Mouse (Mus musculus): ENCODE results near the gene Abl2.
A peak's percentile ranks its signal among the peaks of the same experiment; 100 is the strongest.

The Abl2 gene

DNA sequence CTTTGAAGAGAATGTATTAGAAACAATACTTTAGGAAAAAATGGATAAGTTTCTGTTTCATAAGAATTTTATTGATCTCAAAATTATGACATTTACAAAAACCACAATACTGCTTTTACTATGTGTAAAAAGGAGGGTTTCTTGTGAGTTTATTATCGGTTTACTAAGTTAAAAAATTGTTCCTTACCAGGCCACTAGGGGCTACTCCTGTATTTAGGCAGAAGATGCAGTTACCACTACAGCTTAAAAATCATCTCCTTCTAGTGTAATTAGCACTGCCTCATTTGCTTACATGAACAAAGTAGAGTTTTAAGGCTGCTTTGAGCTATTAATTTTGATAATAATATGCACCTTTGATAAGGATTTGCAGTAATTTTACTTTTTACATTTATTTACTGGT, 25.6 kb downstream of the Abl2 start:
- DNase-seq (ENCODE audit: low read depth, low spot score) = no peak

DNA sequence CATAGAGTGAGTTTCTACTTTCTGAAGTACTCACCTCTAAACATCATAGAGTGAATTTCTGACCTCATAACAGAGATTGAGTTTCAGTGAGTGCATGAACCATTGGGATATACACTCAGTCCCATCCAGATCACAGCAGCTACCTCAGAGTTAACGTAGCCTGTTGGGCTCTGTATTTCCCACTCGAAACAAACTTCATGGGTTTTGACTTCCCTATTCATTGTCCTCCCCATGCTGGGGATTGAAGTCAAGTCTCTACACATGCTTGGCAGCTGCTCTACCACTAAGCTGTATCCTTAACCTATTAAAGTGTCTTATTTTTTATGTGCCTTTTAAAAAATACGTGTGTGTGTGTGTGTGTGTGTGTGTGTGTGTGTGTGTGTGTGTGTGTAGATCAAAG, 26.9 kb downstream of the Abl2 start:
- no peak for DNase-seq (ENCODE audit: low read depth, low spot score)

DNA sequence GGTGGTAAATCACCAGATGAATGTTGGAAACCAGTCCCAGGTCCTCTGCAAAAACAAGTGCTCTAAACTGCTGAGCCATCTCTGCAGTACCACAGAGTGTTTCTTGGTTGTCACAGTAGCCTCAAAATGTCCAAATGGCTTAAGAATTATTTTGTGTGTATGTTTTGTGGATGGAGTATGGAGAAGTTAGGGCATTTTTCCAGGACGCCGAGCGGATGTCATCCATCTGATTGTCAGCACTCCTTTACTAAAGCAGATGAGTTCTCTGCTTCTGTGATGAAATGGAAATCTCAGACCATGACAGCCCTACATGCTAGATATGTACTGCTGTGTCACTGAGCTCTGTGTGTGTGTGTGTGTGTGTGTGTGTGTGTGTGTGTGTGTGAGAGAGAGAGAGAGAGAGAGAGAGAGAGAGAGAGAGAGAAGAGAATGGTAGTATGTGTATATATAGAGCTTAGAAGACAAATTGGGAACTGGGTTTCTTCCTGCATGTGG, 31.3 kb downstream of the Abl2 start:
- DNase-seq (ENCODE audit: low read depth, low spot score) = no peak

DNA sequence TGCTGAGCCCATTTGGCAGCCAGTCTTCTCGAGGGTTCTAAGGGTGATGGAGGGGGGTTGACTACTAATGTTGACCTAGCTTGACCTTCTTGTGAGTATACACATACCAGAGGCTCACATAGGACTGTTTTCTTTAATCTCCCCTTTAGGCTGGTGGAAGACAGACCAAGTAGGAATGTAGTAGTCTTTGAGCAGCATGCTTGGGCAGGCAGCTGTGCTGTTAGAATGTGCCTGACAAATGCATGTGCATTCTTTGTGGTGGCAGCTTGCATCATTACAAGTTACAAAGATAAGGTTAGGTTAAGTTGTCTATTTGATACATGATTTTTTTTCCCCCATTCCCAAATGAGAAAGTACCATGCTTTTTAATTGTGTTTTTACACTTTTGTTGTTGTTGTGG, 31.8 kb downstream of the Abl2 start:
- no peak for DNase-seq (ENCODE audit: low read depth, low spot score)

DNA sequence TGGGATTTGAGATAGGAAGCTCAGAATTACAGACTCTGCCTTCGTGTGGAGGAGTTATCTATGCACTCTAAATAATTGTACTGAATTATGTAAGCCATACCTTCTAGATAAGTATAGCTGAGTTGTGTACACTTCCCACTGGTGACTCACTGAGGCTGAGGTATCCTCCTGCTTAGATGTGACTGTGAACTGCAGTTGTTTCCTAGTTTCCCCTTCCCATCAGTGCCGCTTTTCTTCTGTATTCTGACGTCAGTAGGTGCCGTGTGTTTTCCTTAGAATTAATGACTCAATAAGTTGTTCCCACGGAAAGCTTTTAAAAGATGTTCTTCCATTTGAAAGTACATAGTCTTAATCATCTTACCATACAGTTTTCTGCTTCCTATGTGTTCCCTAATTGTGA, 34.7 kb downstream of the Abl2 start:
- peak; percentile 58 for DNase-seq (ENCODE audit: low read depth, low spot score)

DNA sequence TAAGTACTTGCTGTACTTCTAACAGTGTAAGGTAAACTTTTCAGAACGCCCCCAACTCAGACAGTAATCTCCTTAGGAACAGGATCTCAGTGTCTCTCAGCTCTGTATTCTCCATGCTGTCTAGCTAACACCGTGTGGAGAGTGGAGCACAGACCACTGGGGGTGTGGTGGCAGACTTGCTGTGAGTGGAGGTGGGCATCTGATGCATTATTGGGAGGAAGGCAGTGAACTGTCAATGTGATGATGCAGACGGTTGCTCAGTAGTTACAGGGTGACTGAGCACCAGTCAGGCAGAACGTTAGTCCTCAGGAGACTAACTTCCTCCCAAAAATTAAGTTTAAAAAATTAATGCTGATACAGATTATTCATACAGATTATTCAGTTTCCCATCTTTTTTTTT, 38.5 kb downstream of the Abl2 start:
- DNase-seq (ENCODE audit: low read depth, low spot score) = no peak

DNA sequence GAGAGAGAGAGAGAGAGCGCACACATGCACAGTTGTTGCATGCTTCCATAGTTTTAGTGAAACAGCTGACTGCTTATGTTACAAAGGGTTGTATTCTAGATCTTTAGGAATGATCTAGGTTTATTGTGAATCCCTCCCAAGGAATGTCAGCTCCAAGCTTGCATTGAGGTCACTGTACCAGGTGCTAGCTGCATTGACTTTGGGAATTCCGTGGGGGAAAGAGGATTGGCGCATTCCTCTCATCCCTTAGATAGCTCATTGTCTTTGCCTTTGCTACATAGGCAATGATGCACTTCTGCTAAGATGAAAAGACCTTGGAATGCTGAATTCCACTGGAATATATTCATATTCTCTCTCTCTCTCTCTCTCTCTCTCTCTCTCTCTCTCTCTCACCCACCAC, 44.0 kb downstream of the Abl2 start:
- no peak for DNase-seq (ENCODE audit: low read depth, low spot score)

DNA sequence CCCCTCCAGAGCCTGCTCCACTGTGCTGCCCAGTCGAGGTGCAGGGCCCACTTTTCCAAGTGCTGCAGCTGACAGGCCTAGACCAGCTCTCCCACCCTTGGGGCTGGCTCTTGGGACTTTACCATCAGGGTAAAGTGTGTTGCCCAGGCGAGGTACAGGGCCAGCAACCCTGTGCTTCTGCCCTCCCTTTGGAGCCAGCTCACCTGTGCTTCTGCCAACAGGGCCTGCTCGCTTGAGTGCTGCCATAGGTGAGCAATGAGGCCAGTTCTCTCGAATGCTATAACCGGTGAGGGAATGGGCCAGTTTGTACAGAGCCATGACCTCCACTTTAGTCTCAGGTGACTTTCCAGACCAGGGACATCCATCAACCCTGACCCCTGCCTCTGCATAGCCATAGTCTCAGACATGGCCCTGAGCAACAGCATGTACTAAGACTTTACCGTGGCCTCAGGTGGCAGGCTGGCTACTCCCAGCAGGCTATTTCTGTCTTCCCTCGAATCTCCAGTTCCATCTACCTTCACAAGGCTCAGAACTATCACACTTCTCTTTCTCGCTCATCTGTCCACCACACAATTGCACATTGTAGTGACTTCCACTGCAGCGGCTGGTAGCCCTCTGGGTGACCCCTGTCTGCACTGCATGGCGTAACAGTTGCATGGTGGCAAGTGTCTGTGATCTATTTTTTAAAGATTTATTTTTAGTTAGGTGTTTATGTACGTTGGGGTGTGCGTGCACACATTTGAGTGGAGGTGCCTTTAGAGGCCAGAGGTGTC, 46.7 kb downstream of the Abl2 start:
- DNase-seq (ENCODE audit: low read depth, low spot score) = no peak

DNA sequence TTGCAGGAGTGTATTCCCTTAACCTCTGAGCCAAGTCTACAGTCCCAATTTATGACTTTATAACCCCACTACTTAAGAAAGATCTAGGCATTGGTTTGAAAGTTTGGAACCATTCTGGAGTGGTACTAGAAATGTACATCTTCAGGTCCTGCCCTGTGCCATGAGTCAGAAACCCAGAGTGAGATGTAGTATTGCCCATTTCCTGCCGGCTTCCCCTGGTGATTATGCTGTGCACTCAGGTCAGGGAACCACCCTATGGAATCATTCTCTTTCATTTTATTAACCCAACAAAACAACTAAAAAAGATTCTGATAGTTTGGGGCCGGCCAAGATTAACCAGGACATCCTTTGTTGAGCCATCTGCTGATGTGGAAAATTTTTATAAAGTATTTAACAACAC, 47.4 kb downstream of the Abl2 start:
- DNase-seq (ENCODE audit: low read depth, low spot score) = no peak

DNA sequence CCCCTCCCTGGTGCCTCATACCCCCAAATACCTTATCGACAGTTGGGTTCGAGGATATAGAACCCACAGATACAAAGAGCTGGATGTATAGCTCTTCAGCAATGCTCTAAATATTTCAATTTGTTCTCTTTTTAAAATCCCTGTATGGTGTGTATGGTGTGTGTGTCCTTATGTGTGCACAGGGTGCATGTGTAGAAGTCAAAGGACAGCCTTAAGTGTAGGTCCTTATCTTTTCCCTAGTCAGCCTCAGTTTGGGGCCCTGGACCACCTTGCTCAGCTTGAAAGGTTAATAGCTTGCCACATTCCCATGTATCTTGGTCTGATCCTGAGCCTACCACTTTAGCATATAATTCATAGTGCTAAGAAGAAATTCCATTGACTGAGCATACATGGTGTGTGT, 49.9 kb downstream of the Abl2 start:
- no peak for DNase-seq (ENCODE audit: low read depth, low spot score)

DNA sequence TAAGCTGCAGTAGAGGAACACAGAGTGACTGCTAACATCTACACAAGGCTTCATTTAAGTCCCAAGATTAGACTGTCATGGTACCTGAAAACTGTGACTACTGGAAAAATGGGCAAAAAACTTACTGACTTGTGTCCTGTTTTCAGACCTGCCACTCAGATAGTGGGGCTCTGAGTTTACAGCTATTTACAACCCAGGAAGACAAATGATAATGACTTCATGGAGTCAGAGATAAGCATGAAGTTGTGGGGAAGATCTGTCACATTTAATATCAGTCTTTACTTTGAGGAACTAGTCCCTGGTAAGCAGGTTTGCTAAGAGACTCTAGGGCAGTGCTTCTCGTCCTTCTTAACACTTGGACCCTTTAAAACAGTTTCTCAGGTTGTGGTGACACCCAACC, 51.7 kb downstream of the Abl2 start:
- DNase-seq (ENCODE audit: low read depth, low spot score) = no peak

DNA sequence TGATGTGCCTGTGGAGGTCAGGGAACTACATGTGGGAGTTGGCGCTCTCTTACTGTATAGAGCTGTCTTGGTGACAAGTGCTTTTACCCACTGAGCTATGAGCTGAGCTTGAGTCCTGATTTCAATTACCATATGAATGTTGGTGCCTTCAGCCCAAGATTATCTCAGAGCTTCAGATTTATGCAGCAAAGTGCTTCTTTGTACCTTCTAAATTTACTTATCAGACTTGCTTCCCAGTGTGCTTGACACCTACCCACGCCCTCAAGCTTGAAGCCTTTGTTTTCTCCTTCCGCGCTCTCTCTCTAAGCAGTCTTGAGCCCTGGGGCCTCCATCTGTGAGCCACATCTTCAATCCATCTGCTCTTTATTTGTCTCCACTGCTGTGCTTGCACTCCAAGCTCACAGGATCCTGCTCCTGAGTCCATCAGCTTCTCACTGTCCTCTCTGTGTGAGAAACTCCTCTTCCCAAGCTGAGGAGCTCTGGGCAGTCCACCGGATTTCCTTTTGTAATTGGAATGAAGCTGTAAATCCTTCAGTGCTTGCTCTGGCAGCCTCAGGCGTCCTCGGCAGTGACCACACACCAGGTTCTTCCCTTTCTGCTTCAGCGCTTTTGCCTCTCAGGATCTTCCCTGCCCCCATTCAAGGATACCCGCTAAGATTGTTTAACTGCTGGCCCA, 55.4 kb downstream of the Abl2 start:
- DNase-seq (ENCODE audit: low read depth, low spot score) = peak; percentile 93

DNA sequence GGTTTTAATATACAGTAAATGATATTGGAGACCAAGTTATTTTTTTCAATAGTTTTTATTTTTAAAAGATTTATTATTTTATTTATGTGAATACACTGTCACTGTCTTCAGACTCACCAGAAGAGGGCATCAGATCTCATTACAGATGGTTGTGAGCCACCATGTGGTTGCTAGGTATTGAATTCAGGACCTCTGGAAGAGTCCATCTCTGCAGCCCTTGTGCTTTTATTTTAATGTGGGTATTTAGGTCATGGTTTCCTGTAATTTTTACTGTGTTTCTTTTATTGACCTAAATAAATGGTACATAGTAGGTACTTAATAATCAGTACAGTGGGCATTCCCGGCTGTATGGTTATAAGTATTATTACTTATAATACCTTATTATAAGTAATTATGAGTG, 56.1 kb downstream of the Abl2 start:
- no peak for DNase-seq (ENCODE audit: low read depth, low spot score)

DNA sequence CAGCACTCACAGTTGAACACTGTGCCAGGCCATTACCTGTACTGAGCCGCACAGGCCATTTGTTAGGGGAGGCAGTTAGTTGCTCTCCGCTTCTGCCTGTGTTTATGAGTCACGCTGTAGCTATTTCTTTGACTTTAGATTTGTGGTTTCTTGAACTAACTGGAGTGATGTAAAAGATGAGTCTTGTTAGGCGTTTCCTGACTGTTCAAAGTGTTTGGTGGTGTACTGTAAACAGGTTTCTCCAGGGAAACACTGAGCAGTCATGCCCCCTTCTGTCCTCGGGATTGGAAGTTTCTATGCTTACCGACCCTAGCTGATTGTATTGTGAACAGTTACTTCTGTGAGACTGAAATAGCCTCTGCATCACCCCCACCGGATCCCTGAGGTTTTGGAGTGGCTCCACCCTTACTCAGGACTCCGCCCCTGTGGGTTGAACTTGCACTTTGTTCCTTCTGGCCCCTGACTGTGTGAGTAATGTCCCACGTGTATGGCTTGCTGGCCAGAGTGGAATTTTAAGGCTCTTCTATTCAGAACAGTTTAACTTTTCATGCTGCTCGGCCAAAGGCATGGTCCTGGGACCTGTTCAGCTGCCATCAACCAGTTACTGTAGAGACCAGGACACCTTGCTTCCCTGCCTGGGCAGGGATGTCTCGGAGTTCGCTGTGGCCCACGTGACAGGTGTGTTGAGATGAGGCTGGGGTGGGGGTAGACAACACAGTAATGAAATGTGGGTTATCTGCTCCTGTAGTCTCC, 57.0 kb downstream of the Abl2 start:
- no peak for DNase-seq (ENCODE audit: low read depth, low spot score)

DNA sequence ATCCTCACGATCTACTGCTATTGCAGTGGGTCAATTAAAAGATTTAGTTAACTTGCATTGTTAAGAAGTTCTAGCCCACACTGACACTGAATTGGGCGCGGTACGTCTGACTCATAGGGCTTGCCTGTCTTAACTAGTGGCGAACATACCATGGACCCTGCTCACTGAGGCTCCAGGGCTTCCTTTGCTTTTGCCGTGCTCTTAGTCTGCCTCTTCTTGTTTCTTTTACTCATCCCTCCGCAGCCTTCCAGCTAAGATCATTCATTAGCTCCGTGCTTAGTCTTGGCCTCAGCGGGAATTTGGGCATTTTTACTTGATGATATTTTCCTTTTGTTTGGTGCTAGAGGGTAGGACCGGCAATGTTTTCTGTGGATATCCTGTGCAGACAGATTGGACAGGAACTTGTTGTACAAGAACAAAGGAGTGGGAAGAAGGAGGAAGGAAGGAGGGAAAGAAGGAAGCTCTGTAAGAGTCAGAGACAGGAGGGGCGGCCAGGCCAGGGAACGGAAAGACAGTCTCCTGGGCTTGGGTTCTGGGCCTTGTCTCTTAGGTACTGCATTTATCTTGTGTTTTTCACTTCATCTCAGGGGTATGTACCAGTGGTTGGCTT, 58.5 kb downstream of the Abl2 start:
- no peak for DNase-seq (ENCODE audit: low read depth, low spot score)

DNA sequence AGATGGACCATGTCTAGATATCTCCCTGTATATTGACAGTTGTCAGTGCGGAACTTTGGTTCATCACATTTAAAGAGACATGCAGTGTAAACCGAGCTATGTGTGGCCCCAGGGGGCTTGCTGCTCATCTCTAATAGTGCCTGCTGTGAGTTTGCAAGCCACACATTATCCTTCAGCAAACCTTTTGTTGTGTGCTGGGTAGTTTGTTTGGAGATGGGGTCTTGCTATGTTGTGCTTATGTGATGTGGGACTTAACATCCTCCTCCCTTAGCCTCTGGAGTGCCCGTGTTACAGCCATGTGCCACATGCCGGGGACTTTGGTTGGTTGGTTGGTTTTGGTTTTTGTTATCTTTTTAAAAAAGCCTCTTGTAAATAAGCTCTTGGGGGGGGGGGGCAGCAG, 59.2 kb downstream of the Abl2 start:
- DNase-seq (ENCODE audit: low read depth, low spot score) = no peak

DNA sequence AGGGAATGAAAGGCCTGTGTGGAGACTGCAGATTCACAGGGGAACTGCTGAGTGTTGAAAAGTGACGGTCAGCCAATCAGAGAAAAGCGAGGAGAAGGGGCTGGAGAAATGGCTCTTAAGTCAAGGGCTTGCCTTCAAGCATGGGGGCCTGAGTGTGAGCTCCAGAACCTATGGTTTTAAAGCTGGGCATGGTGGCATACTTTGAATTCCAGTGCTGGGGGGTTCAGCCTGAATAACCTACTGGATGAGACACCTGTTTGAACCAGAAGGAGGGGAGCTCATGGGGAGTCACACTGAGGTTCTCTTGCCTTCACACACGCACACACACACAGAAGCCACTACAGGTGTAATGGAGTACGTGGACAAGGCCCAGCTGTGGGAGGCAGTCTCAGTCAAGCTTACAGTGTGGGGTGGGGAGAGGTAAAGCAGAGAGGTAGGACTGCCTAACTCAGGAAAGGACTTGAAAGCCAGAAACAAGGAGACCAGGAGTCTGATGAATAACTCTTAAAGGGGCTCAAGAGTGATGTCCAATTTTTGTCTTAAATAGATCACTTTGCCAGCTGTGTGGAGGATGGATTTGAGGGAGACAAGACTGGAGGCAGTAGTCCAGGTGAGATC, 61.8 kb downstream of the Abl2 start:
- DNase-seq (ENCODE audit: low read depth, low spot score) = no peak

DNA sequence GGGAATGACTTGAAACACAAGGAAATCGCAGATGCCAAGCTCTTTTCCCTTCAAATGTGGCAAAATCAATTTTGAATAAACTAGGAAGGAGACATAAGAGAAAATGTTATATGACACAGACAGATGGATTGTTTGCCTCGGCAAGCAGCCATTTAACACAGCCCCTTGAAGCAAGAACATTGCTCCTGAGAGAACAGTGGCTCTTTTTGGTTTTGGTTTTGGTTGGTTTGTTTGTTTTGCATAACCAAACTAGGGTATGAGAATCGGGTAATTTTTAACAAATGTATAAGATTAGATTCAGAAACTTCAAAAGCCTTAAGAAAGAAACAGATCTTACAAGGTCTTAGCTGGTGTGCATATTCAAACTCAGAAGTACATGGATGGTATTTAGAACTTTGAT, 62.4 kb downstream of the Abl2 start:
- DNase-seq (ENCODE audit: low read depth, low spot score) = no peak

DNA sequence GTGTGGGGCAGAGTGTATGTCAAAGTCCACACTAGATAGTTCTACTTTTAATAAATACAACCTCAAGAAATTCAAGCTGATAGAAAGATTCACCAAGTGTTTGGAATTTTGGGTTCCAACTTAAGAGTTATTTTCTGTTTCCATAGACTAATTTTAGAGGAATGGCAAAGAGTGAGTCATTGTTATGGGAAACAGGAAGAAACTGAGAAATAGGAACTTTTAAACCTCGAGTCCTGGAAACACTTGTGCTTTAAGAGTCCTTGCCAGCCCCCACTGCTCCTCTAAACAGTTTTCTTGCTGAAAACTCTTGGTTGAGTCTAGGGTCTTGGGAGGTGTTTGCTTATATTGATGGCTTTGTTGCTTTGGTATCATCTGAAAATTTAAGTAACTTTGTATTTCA, 65.6 kb downstream of the Abl2 start:
- no peak for DNase-seq (ENCODE audit: low read depth, low spot score)

DNA sequence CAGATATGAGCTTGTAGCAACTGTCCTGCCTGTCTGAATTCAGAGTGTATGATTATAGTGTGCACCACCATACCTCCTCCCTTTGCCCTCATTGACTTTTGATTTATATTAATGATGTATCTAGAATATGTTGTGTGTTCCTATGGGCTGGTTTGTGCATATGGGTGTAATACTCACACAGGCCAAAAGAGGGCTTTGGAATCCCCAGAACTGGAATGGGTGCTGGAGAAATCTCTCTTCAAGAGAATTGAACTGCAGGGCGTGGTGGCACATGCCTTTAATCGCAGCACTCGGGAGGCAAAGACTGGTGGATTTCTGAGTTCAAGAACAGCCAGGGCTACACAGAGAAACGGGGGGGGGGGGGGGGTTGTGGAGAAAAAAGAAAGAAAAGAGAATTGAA, 68.1 kb downstream of the Abl2 start:
- DNase-seq (ENCODE audit: low read depth, low spot score) = no peak

DNA sequence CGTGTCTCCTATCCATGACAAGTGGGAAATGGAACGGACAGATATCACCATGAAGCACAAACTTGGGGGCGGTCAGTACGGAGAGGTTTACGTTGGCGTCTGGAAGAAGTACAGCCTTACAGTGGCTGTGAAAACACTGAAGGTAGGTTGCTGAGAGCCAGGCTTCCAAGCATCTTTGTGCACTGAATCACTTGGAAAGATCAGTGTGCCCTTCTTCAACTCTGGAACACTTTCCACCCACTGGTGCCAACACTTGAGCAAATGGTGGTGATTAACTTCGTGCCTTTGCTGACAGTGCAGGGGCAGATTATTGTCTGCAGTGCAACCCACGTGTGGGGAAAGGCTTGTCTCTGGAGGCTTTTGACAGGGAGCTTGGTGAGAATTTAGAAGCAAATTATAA, 71.4 kb downstream of the Abl2 start:
- peak; percentile 72 for DNase-seq (ENCODE audit: low read depth, low spot score)

DNA sequence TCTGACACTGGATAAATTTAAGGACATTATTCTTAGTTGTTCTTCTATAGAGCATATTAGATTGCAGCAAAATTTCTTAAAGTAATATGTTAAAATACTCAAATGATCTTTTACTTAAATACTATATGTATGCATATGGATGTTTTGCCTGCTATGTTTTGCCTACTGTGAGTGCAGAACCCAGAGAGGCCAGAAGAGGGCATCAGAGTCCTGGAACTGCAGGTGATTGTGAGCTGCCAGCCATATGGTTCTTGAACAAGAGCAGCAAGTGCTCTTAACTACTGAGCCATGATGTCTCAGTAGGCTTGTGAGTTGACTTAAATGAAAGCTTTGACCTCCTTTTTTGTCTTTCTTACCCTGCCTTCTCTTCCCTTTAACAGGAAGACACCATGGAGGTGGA, 72.4 kb downstream of the Abl2 start:
- DNase-seq (ENCODE audit: low read depth, low spot score) = no peak

Measured in telencephalon, adult 2 months (tissue).